Mouse (Mus musculus) retina, embryonic 14.5 days (tissue): Measurements from ENCODE around the gene Ccr8.
A peak's percentile ranks its signal among the peaks of the same experiment; 100 is the strongest.
"Not testable (repeated sequence)": the region's sequence is repeated elsewhere in the genome, so short reads cannot be mapped to it uniquely, and the experiment has no call there.

Experiments used
- DNase-seq: peaks from one replicate; pipeline ENCODE4 v3.0.0-alpha.2; 2015; ENCODE audit warnings: low spot score

The Ccr8 gene

GRCm38 (mm10) chr9:120091086-120091485 is 828 bp upstream of the Ccr8 start:
- DNase-seq: no peak

DNA sequence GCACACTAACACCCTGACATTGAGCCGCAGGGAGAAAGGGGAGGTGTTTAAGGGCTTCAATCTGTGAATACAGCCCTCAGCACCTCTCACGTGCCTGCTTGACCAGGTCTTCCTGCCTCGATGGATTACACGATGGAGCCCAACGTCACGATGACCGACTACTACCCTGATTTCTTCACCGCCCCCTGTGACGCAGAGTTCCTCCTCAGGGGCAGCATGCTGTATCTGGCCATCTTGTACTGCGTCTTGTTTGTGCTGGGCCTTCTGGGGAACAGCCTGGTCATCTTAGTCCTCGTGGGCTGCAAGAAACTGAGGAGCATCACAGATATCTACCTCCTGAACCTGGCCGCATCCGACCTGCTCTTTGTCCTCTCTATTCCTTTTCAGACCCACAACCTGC is 1.8 kb downstream of the Ccr8 start:
- no peak for DNase-seq

GRCm38 (mm10) chr9:120095886-120096285 is 4.0 kb downstream of the Ccr8 start:
- no peak for DNase-seq

GRCm38 (mm10) chr9:120098682-120099081 is 6.8 kb downstream of the Ccr8 start:
- peak; percentile 90 for DNase-seq

- DNase-seq: no peak
Measured at GRCm38 (mm10) chr9:120099304-120099703, 7.4 kb downstream of the Ccr8 start.

DNA sequence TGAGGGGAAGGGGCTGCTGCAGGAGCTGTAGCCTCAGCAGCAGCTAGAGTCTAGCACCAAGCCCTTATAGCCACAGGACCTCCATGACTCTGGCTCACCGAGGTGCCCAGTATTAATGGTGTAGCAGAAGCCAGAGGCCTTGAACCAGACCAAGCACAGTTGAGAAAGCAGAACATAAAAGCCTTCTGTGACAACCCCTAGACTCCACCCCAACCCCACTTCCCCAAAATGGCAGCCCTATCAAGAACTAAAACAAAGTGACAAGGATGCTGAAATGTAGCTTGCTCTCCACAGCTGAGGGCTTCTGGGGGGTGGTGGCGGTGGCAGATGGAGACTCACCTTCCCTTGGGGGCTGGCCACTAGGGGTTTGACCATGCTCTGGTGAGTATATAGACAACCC is 9.3 kb downstream of the Ccr8 start:
- no peak for DNase-seq

GRCm38 (mm10) chr9:120108953-120109352 is 17.0 kb downstream of the Ccr8 start:
- DNase-seq: not testable (repeated sequence)

GRCm38 (mm10) chr9:120110211-120111018 is 18.5 kb downstream of the Ccr8 start, which contains the start of gene Slc25a38:
Slc25a38 (plus strand) TSS chr9:120110374.
- DNase-seq: peak; percentile 96

DNA sequence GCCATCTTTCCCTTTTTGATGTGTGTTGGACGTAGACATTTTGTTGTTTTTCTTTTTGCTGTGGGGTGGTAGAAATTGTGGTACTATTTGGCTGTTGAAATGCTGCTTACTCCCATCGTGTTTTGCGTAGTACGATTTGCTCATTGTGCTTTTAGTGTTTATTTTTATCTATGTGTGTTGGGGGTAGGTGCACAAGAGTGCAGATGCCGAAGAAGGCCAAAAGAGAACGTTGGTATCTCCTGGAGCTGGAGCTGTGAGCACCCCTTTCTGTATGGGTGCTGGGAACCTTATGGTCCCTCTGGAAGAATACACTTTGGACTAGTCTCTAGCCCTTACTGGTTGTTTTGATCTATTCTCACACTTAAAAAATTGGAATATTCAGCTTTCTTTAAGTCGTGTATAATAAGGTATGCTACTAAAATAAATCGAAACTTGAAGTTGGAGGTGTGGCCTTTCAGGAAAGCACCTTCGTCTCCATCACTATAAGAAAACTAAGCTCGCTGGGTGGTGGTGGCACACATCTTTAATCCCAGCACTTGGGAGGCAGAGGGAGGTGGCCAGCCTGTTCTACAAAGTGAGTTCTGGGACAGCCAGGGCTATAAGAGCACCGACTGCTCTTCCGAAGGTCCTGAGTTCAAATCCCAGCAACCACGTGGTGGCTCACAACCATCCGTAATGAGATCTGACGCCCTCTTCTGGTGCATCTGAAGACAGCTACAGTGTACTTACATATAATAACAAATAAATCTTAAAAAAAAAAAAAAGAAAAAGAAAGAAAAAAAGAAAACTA is 19.4 kb downstream of the Ccr8 start:
- no peak for DNase-seq

DNA sequence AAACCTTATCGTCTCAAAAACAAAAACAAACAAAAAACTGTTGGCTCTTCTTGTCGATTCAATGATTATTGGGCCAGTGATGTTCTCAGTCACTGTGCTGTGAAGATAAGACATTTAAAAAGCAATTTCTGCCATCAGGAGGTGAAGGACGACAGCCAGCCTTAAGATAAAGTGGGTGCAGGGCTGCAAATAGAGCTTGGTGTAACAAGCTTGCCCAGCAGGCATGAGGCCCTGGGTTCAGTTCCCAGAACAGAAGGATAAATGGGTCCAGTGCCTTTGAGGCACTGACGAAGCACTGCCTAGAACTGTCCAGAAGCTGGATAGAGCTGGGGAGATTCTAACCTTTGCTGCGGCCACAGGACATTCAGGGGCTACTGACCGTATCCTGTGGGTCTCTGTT is 20.6 kb downstream of the Ccr8 start:
- DNase-seq: no peak

DNA sequence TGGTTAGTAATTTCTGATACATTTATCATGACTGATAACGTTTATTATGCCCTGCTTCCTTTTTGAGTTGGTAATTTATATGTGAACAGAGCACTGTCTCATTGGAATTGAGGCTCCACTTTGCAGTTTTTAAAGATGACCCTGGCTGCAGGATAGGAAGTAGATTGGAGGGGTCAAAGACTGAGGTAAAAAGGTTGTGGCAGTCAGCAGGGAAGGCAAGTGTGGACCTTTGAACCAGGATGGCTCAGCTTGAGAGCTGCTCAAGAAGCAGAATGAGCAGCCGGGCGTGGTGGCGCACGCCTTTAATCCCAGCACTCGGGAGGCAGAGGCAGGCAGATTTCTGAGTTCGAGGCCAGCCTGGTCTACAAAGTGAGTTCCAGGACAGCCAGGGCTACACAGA is 21.5 kb downstream of the Ccr8 start:
- no peak for DNase-seq

GRCm38 (mm10) chr9:120114051-120114788 is 22.3 kb downstream of the Ccr8 start:
- no peak for DNase-seq

DNA sequence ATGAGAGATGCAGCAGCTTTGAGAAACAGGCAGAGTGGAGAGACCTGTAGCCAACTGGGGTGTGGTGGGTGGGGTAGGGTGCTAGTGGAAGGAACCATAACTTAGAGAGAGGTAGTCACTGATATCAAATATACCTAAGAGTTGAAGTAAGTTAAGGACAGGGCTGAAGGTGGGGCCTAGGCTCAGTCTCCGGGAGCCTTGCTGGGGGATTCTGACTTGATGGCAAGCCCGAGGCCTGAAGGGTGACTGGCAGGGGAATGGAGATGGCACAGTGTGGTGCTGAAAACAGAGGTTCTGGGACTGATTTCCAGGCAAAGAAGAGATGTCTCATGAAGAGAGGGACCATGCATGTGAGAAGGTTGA is 22.9 kb downstream of the Ccr8 start:
- DNase-seq: no peak

- DNase-seq: no peak
Measured at GRCm38 (mm10) chr9:120115580-120115979, 23.7 kb downstream of the Ccr8 start.

DNA sequence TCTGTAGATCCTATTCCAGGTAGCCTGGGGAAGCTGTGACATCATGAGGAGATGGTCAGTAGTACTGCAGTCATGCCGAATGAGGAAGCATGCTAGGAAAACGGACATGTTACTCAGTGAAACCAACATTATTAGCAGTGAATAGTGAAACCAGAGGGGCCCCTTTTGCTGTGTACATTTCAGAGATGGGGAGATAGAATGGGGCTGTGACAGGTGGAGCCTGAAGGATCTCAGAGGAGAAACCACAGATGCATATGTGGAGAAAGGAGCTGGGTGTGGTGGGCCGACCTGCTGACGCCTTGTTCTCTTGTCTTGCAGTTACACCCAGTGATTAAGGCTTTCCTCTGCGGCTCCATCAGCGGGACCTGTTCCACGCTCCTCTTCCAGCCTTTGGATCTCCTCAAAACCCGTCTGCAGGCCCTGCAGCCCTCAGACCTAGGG is 24.3 kb downstream of the Ccr8 start:
- no peak for DNase-seq

- no peak for DNase-seq
Measured at GRCm38 (mm10) chr9:120118212-120118611, 26.3 kb downstream of the Ccr8 start.

GRCm38 (mm10) chr9:120120503-120120902 is 28.6 kb downstream of the Ccr8 start:
- no peak for DNase-seq

GRCm38 (mm10) chr9:120126868-120127267 is 35.0 kb downstream of the Ccr8 start:
- no peak for DNase-seq

- DNase-seq: peak; percentile 100
Measured at GRCm38 (mm10) chr9:120127538-120128251, 35.8 kb downstream of the Ccr8 start, which contains the start of gene Rpsa. Rpsa (plus strand) TSS chr9:120127689.

DNA sequence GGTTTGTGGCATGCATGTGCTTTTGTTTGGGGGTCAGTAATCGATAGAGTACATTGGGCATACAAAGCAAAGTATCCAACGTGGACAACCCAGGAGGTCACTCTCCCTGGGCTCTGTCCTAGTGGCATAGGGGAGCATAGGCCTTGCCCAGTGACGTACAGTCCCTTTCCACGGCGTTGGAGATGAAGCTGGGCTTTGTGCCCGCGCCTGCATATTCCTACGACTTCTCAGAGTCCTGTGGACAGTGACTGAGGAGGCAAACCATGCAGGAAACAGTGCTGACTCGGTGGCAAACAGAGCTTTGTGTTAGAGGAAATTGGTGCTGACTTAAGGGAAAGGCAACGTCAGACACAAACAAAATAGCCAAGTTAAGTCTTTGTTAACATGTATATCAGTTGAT is 37.4 kb downstream of the Ccr8 start:
- no peak for DNase-seq

GRCm38 (mm10) chr9:120131784-120132288 is 39.9 kb downstream of the Ccr8 start:
- DNase-seq: no peak
